Mouse (Mus musculus) megakaryocyte-erythroid progenitor cell, adult 5-6 weeks (primary cell): ENCODE data around the gene Sox14. TPM values are rescaled to one million over a fixed set of nuclear protein-coding genes. Genes with fewer than 3 reads are reported as not detected.

ENCODE experiments used
- ATAC-seq: replicated peaks from 2 replicates; pipeline ENCODE4 v1.8.0; 2016; ENCODE audit warnings: mild to moderate bottlenecking, inconsistent platforms; ENCODE audit not compliant: severe bottlenecking, poor library complexity, low FRiP score, low TSS enrichment
- total RNA-seq, 2 experiments: library from RNA; stranded (forward) in 1 of 2; stranded (reverse) in 1 of 2; fragments of 200-1000, 215-1000 nt in 1 of 2; fragments of >200 nt in 1 of 2; fragmentation: Nextera tagmentation in 1 of 2; gene quantifications; 2 replicates each; pipeline ENCODE4 v1.2.3; 2014 to 2017

Gene Sox14
- total RNA-seq, 2 experiments from 2014 or later = not detected

GRCm38 (mm10) chr9:99853356-99853755 is 22.6 kb downstream of the Sox14 start:
- no peak for ATAC-seq

- no peak for ATAC-seq
Measured at GRCm38 (mm10) chr9:99850354-99850753, 25.6 kb downstream of the Sox14 start.

- no peak for ATAC-seq
Measured at GRCm38 (mm10) chr9:99848327-99848726, 27.6 kb downstream of the Sox14 start.

- ATAC-seq = peak; percentile 77
Measured at GRCm38 (mm10) chr9:99846820-99847219, 29.1 kb downstream of the Sox14 start.

- ATAC-seq = no peak
Measured at GRCm38 (mm10) chr9:99839367-99839766, 36.6 kb downstream of the Sox14 start.

- ATAC-seq = no peak
Measured at GRCm38 (mm10) chr9:99838877-99839276, 37.1 kb downstream of the Sox14 start.

GRCm38 (mm10) chr9:99836707-99837106 is 39.3 kb downstream of the Sox14 start:
- ATAC-seq = no peak

GRCm38 (mm10) chr9:99835624-99836430 is 40.1 kb downstream of the Sox14 start:
- no peak for ATAC-seq

Other genes with a start within 250 kb of the Sox14 start
- gene Dzip1l, start 246.7 kb downstream of the Sox14 start, total RNA-seq (2014; fragmentation: Nextera tagmentation) = not detected in 2 replicates
- 0.11 TPM in 1 of 2 replicates, not detected in the other for gene Dzip1l, start 246.7 kb downstream of the Sox14 start, total RNA-seq (2017)
- gene Cldn18, start 158.9 kb downstream of the Sox14 start, total RNA-seq (2014; fragmentation: Nextera tagmentation) = not detected in 2 replicates
- gene Cldn18, start 158.9 kb downstream of the Sox14 start, total RNA-seq (2017) = not detected in 2 replicates